Mouse (Mus musculus): ENCODE data around the gene Hopx. TPM values are rescaled to one million over a fixed set of nuclear protein-coding genes. Genes with fewer than 3 reads are reported as not detected.
A peak's percentile ranks its signal among the peaks of the same experiment; 100 is the strongest.

Gene Hopx
- polyA plus RNA-seq, 1 experiment from 2014 or later = not detected

- no peaks in the 10 kb centered on the region for H3K9me3 ChIP-seq (replicated peaks)
- 81% methylated on average over 4 of the region's 4 CpGs for WGBS (ENCODE audit: insufficient replicate concordance)
These were observed 34.2 kb downstream of the Hopx start for GRCm38 (mm10) chr5:77080761-77081160.

GRCm38 (mm10) chr5:77075951-77076350 is 39.0 kb downstream of the Hopx start:
- Histone ChIP-seq H3K36me3 (no peaks in the 10 kb centered on the region), H3K4me1 (no peaks in the 10 kb centered on the region), H3K27me3 (replicated peaks) (no peaks in the 10 kb centered on the region), H3K4me2 (no peak overlapping the region), H3K9me3 (replicated peaks) (no peaks in the 10 kb centered on the region), H3K27ac (no peak overlapping the region), H3K4me3 (no peak overlapping the region), H3K9ac (no peak overlapping the region)
- 77% methylated on average over 4 of the region's 4 CpGs for WGBS (ENCODE audit: insufficient replicate concordance)
- no peak for ATAC-seq

More at GRCm38 (mm10) chr5:77080761-77081160, 34.2 kb downstream of the Hopx start:
- no peak overlapping the region for H3K4me3 ChIP-seq
- ATAC-seq = no peak
- no peaks in the 10 kb centered on the region for H3K36me3 ChIP-seq
- no peak overlapping the region for H3K9ac ChIP-seq
- no peaks in the 10 kb centered on the region for H3K4me1 ChIP-seq
- H3K27me3 ChIP-seq (replicated peaks) = no peaks in the 10 kb centered on the region
- no peak overlapping the region for H3K4me2 ChIP-seq
- no peak overlapping the region for H3K27ac ChIP-seq

- H3K27me3 ChIP-seq (replicated peaks) = no peaks in the 10 kb centered on the region
- no peak overlapping the region for H3K27ac ChIP-seq
- no peaks in the 10 kb centered on the region for H3K9me3 ChIP-seq (replicated peaks)
- WGBS (ENCODE audit: insufficient replicate concordance) = 61% methylated on average over 2 of the region's 2 CpGs
- no peak overlapping the region for H3K4me3 ChIP-seq
- no peak overlapping the region for H3K9ac ChIP-seq
- no peaks in the 10 kb centered on the region for H3K4me1 ChIP-seq
- H3K4me2 ChIP-seq = no peak overlapping the region
- no peaks in the 10 kb centered on the region for H3K36me3 ChIP-seq
- ATAC-seq = no peak
These were observed 40.0 kb downstream of the Hopx start for GRCm38 (mm10) chr5:77074914-77075313.

GRCm38 (mm10) chr5:77073794-77074193 is 41.1 kb downstream of the Hopx start:
- Histone ChIP-seq H3K27me3 (replicated peaks) (no peaks in the 10 kb centered on the region), H3K4me1 (no peaks in the 10 kb centered on the region), H3K9ac (no peak overlapping the region), H3K4me2 (no peak overlapping the region), H3K4me3 (no peak overlapping the region), H3K9me3 (replicated peaks) (no peaks in the 10 kb centered on the region), H3K27ac (no peak overlapping the region), H3K36me3 (no peaks in the 10 kb centered on the region)
- ATAC-seq = no peak
- 73% methylated on average over 8 of the region's 8 CpGs for WGBS (ENCODE audit: insufficient replicate concordance)

- no peaks in the 10 kb centered on the region; the same call in 1 of the 2 replicates for H3K27me3 ChIP-seq (replicated peaks)
- H3K27ac ChIP-seq = no peak overlapping the region
- no peaks in the 10 kb centered on the region for H3K4me1 ChIP-seq
- no peak overlapping the region for H3K4me2 ChIP-seq
- no peak overlapping the region for H3K4me3 ChIP-seq
- no peak overlapping the region for H3K9ac ChIP-seq
- 71% methylated on average over 3 of the region's 3 CpGs for WGBS (ENCODE audit: insufficient replicate concordance)
- H3K9me3 ChIP-seq (replicated peaks) = no peaks in the 10 kb centered on the region
- ATAC-seq = no peak
- no peaks in the 10 kb centered on the region for H3K36me3 ChIP-seq
These were observed 43.3 kb downstream of the Hopx start for GRCm38 (mm10) chr5:77071626-77072025.

- WGBS (ENCODE audit: insufficient replicate concordance) = 66% methylated on average over 2 of the region's 2 CpGs
These were observed 43.9 kb downstream of the Hopx start for GRCm38 (mm10) chr5:77070987-77071386.

GRCm38 (mm10) chr5:77067321-77067720 is 47.6 kb downstream of the Hopx start:
- no peaks in the 10 kb centered on the region for H3K36me3 ChIP-seq
- WGBS (ENCODE audit: insufficient replicate concordance) = 68% methylated on average over 8 of the region's 8 CpGs

More at GRCm38 (mm10) chr5:77070987-77071386, 43.9 kb downstream of the Hopx start:
- H3K27ac ChIP-seq = no peak overlapping the region
- no peaks in the 10 kb centered on the region for H3K4me1 ChIP-seq
- H3K36me3 ChIP-seq = no peaks in the 10 kb centered on the region
- H3K4me2 ChIP-seq = no peak overlapping the region
- no peaks in the 10 kb centered on the region for H3K9me3 ChIP-seq (replicated peaks)
- no peak overlapping the region for H3K4me3 ChIP-seq
- no peaks in the 10 kb centered on the region; the same call in 1 of the 2 replicates for H3K27me3 ChIP-seq (replicated peaks)
- no peak overlapping the region for H3K9ac ChIP-seq
- ATAC-seq = no peak

GRCm38 (mm10) chr5:77061372-77062038 is 53.4 kb downstream of the Hopx start:
- H3K27ac ChIP-seq = no peak overlapping the region
- H3K36me3 ChIP-seq = no peaks in the 10 kb centered on the region
- no peak for ATAC-seq
- 0 out of 2 replicates have a peak overlapping the region, but pooled peaks have one; percentile 18 for H3K4me3 ChIP-seq
- no peaks in the 10 kb centered on the region for H3K9me3 ChIP-seq (replicated peaks)
- no peak overlapping the region for H3K9ac ChIP-seq
- peak overlapping the region; percentile 41 for H3K4me2 ChIP-seq
- WGBS (ENCODE audit: insufficient replicate concordance) = 26% methylated on average over 17 of the region's 17 CpGs
- H3K27me3 ChIP-seq (replicated peaks) = peaks cover 6% of the 10 kb centered on the region; the same call in 1 of the 2 replicates
- H3K4me1 ChIP-seq = no peaks in the 10 kb centered on the region

More at GRCm38 (mm10) chr5:77067321-77067720, 47.6 kb downstream of the Hopx start:
- Histone ChIP-seq H3K4me2 (no peak overlapping the region), H3K9me3 (replicated peaks) (no peaks in the 10 kb centered on the region), H3K4me3 (no peak overlapping the region), H3K27ac (no peak overlapping the region), H3K27me3 (replicated peaks) (no peaks in the 10 kb centered on the region; the same call in none of the 2 replicates), H3K9ac (no peak overlapping the region), H3K4me1 (no peaks in the 10 kb centered on the region)
- ATAC-seq = no peak

GRCm38 (mm10) chr5:77060363-77060762 is 54.6 kb downstream of the Hopx start:
- H3K9ac ChIP-seq = no peak overlapping the region
- no peak overlapping the region for H3K4me3 ChIP-seq
- 43% methylated on average over 10 of the region's 10 CpGs for WGBS (ENCODE audit: insufficient replicate concordance)
- H3K9me3 ChIP-seq (replicated peaks) = no peaks in the 10 kb centered on the region
- H3K4me2 ChIP-seq = no peak overlapping the region
- H3K36me3 ChIP-seq = no peaks in the 10 kb centered on the region
- H3K4me1 ChIP-seq = no peaks in the 10 kb centered on the region
- peaks cover 11% of the 10 kb centered on the region for H3K27me3 ChIP-seq (replicated peaks)
- H3K27ac ChIP-seq = no peak overlapping the region
- ATAC-seq = no peak

GRCm38 (mm10) chr5:77056881-77057440 is 58.0 kb downstream of the Hopx start:
- H3K9me3 ChIP-seq (replicated peaks) = no peaks in the 10 kb centered on the region
- no peaks in the 10 kb centered on the region for H3K36me3 ChIP-seq
- no peak overlapping the region for H3K4me3 ChIP-seq
- H3K27me3 ChIP-seq (replicated peaks) = peaks cover 16% of the 10 kb centered on the region; the same call in 1 of the 2 replicates
- 71% methylated on average over 12 of the region's 12 CpGs for WGBS (ENCODE audit: insufficient replicate concordance)
- no peak for ATAC-seq
- no peak overlapping the region for H3K4me2 ChIP-seq
- H3K9ac ChIP-seq = no peak overlapping the region
- no peaks in the 10 kb centered on the region for H3K4me1 ChIP-seq
- no peak overlapping the region for H3K27ac ChIP-seq

- Histone ChIP-seq H3K4me1 (no peaks in the 10 kb centered on the region), H3K27ac (no peak overlapping the region), H3K36me3 (no peaks in the 10 kb centered on the region), H3K9ac (no peak overlapping the region), H3K4me2 (no peak overlapping the region), H3K9me3 (replicated peaks) (no peaks in the 10 kb centered on the region), H3K4me3 (no peak overlapping the region), H3K27me3 (replicated peaks) (peaks cover 12% of the 10 kb centered on the region; the same call in 1 of the 2 replicates)
- ATAC-seq = no peak
- whole genome bisulfite sequencing (ENCODE audit: insufficient replicate concordance) = 83% methylated on average over 5 of the region's 5 CpGs
These were observed 62.3 kb downstream of the Hopx start for GRCm38 (mm10) chr5:77052616-77053015.

- Histone ChIP-seq H3K36me3 (no peaks in the 10 kb centered on the region), H3K4me3 (no peak overlapping the region), H3K27me3 (replicated peaks) (peaks cover 10% of the 10 kb centered on the region; the same call in 1 of the 2 replicates), H3K4me2 (no peak overlapping the region), H3K9me3 (replicated peaks) (no peaks in the 10 kb centered on the region), H3K4me1 (peaks cover 6% of the 10 kb centered on the region; the same call in 1 of the 2 replicates), H3K27ac (no peak overlapping the region), H3K9ac (no peak overlapping the region)
- 23% methylated on average over 5 of the region's 5 CpGs for WGBS (ENCODE audit: insufficient replicate concordance)
- no peak for ATAC-seq
These were observed 70.6 kb downstream of the Hopx start for GRCm38 (mm10) chr5:77044362-77044761.
